Mouse (Mus musculus): ENCODE measurements around the gene Hspa12b.

DNA sequence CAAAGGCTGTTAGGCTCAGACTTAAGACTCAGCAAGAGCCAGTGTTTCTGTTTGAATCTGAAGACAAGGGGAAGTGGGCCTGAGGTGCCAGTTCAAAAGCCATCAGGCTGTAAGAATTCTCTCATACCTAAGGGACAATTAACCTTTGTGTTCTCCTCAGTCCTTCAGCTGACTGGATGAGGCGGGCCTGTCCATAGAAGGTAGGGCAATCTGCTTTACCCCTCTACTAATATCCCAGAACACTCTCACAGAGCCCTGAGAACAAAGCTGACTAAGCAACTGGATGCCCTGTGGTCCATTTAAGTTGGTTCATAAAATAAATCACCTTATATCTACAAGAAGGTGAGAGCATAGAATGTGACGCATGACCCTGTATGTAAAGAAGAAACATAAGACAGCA lies 39.1 kb downstream of the Hspa12b start:
- TF ChIP-seq CTCF (IDR thresholded peaks at IDR 0.05; ENCODE audit: low read depth, low read length), result no peak
- no peak for TF ChIP-seq GATA1 (IDR thresholded peaks at IDR 0.05; ENCODE audit: borderline replicate concordance, low read length)

Measured in G1E (cell line).